Mouse (Mus musculus) limb, embryonic 12.5 days (tissue): ENCODE results near the gene Arhgef19. TPM values are rescaled to one million over a fixed set of nuclear protein-coding genes. Genes with fewer than 3 reads are reported as not detected.

Experiments
- ATAC-seq: fragments of 200-750 bp; cut with Nextera tagmentation; 2 replicates; pipeline ENCODE4 v1.8.0; 2017; ENCODE audit warnings: low read depth, moderate TSS enrichment; ENCODE audit not compliant: insufficient number of reproducible peaks, insufficient read depth, low FRiP score, low TSS enrichment
- H3K27ac ChIP-seq: fragments of 300-500 bp; sonication (generic); 2 replicates; pipeline ENCODE4 v1.5.1; 2016; ENCODE audit warnings: mild to moderate bottlenecking, moderate library complexity
- H3K27me3 ChIP-seq: fragments of 300-500 bp; sonication (generic); 2 replicates; pipeline ENCODE4 v1.6.1; 2016; ENCODE audit warnings: mild to moderate bottlenecking, moderate library complexity
- H3K36me3 ChIP-seq: fragments of 300-500 bp; sonication (generic); 2 replicates; pipeline ENCODE4 v1.6.1; 2016; ENCODE audit warnings: mild to moderate bottlenecking, moderate library complexity
- H3K4me1 ChIP-seq: fragments of 300-500 bp; sonication (generic); replicated peaks from 2 replicates; pipeline ENCODE4 v1.6.1; 2016
- H3K4me2 ChIP-seq: fragments of 300-500 bp; sonication (generic); 2 replicates; pipeline ENCODE4 v1.6.1; 2016; ENCODE audit warnings: mild to moderate bottlenecking, moderate library complexity
- H3K4me3 ChIP-seq: fragments of 300-500 bp; sonication (generic); replicated peaks from 2 replicates; pipeline ENCODE4 v1.5.1; 2016; ENCODE audit warnings: mild to moderate bottlenecking
- H3K9ac ChIP-seq: fragments of 300-500 bp; sonication (generic); replicated peaks from 2 replicates; pipeline ENCODE4 v1.6.1; 2016; ENCODE audit warnings: mild to moderate bottlenecking, moderate library complexity
- H3K9me3 ChIP-seq: fragments of 300-500 bp; sonication (generic); 2 replicates; pipeline ENCODE4 v1.6.1; 2016; ENCODE audit warnings: mild to moderate bottlenecking, moderate library complexity
- WGBS: fragments of 180-500 bp; shearing (Covaris S2); methylation state at CpG from one replicate; pipeline ENCODE4 v1.1.7; 2016; 5-methylcytosine and 5-hydroxymethylcytosine counted together
- polyA plus RNA-seq: library from polyadenylated mRNA; unstranded; fragments of >200 nt; fragmentation: Nextera tagmentation; extraction: Ambion mirVana; gene quantifications from 2 replicates; pipeline ENCODE4 v1.2.1, GENCODE M21; 2016

Gene Arhgef19
- polyA plus RNA-seq, 1 experiment from 2014 or later: 9.1 TPM

DNA sequence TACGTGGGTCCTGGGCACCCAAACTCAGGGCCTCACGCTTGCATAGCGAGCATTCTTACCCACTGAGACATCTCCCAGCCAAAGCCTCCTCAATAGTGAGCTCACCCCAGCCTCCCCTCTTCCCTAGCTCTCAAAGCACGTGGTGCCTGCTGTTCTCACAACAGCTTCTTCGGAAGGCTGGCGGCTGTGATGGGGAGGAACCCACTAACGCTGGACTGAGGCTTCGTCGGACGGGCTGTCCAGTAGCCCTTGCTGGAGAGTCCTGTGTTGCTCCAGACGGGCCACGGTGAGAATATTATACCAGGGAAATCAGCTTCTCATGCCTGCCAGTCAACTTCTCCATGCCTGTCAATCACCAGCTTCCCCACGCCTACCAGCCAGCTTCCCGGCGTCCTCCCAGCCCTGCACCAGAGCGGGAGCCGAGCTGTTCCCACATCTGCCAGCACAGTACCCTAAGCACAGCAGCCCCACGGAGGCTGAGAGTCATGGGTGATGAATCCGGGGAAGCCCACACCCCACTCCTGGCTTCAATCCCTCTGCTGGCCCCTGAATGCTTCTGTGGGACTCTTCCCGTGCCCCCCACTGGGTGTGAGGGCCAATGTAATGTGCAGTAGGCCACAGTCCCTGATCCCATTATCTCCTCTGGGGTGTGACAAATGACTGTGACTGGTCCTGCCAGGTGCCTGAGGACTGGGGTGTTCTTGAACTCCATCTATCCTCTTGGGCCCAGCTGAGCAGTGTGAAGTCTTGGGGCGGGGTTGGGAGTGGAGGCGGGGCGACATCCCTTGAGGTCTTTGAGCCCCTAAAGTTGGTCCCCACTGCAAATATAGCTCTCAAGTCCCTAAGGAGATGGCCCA, 35.4 kb downstream of the Arhgef19 start:
- no peaks in the 10 kb centered on the region for H3K9me3 ChIP-seq
- WGBS: 48% methylated on average over 23 of the region's 23 CpGs
- H3K36me3 ChIP-seq: no peaks in the 10 kb centered on the region
- no peak for ATAC-seq
- peaks cover 14% of the 10 kb centered on the region for H3K4me1 ChIP-seq
- H3K27ac ChIP-seq: no peak overlapping the region
- peaks cover 25% of the 10 kb centered on the region; the same call in 1 of the 2 replicates for H3K27me3 ChIP-seq
- H3K4me2 ChIP-seq: no peak overlapping the region
- H3K4me3 ChIP-seq: no peak overlapping the region
- no peak overlapping the region for H3K9ac ChIP-seq

DNA sequence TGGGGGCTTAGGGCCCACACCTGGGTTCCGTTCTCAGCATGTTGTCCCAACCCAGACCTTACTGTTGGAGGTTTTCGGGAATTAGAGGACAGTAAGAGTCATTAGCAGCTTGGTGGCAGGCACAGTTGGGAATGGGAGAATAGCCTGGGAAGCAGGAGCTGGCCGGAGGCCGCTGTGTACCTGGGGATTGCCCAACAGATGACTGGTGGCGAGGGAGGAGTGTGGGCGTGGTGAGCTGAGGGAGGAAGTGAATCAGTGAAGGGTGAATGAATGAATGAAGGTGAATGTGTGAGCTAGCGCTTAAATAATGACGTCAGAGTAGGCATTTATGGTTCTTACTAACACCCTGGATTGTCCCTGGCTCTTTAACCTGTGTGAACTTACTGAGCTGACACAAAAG, 37.9 kb downstream of the Arhgef19 start:
- no peak overlapping the region for H3K4me2 ChIP-seq
- H3K4me1 ChIP-seq: peaks cover 26% of the 10 kb centered on the region
- no peak overlapping the region for H3K4me3 ChIP-seq
- no peak overlapping the region for H3K27ac ChIP-seq
- no peak for ATAC-seq
- no peak overlapping the region for H3K9ac ChIP-seq
- H3K9me3 ChIP-seq: no peaks in the 10 kb centered on the region
- H3K27me3 ChIP-seq: peaks cover 15% of the 10 kb centered on the region; the same call in 1 of the 2 replicates
- WGBS: 67% methylated on average over 8 of the region's 8 CpGs
- H3K36me3 ChIP-seq: no peaks in the 10 kb centered on the region

DNA sequence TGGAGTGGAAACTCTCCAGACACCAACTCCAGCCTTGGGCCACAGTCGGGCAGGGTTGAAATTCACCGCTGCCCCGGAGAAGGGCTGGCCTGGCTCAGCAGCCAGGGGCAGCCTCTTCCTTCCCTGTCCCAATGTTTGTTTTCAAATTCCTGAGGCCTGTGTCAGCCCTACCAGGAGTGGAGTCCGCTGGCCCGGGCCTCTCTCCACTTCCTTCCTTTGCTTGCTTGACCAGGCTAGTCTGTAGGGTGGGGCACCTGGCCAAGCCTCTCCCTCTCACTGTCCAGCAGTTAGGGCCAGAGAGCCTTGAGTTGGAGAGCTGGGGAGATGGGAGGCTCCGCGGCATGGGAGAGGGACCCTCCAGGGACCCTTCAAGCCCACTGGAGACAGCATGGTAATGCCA, 38.9 kb downstream of the Arhgef19 start:
- H3K36me3 ChIP-seq: no peaks in the 10 kb centered on the region
- ATAC-seq: no peak
- 62% methylated on average over 7 of the region's 7 CpGs for WGBS
- H3K27me3 ChIP-seq: 0 out of 2 replicates have a peak, but pooled peaks cover 7% of the 10 kb centered on the region
- H3K4me1 ChIP-seq: peaks cover 26% of the 10 kb centered on the region
- no peak overlapping the region for H3K4me3 ChIP-seq
- H3K4me2 ChIP-seq: no peak overlapping the region
- H3K9me3 ChIP-seq: no peaks in the 10 kb centered on the region
- no peak overlapping the region; the same call in 1 of the 2 replicates for H3K9ac ChIP-seq
- H3K27ac ChIP-seq: peak overlapping the region; percentile 59

DNA sequence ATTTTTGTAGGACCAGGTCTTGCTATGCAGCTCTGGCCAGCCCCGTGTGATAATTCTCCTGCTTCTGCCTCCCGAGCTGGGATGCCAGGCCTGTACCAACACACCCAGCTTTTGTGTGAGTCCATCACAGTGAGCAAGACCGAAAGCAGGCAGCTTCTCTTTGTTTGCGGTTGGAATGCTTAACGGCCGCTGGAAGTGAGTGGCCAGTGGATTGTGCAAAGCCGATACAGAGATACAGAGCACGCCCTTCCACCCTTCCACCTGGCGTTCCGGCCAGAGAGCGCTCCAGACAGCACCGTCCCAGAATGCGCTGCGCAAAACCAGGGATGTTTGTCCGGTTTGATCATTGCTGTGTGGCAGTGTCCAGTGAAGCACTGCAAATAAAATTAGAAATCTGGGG, 40.0 kb downstream of the Arhgef19 start:
- Histone ChIP-seq H3K4me1 (peaks cover 28% of the 10 kb centered on the region), H3K27me3 (0 out of 2 replicates have a peak, but pooled peaks cover 11% of the 10 kb centered on the region), H3K27ac (no peak overlapping the region), H3K36me3 (no peaks in the 10 kb centered on the region), H3K4me2 (no peak overlapping the region), H3K9me3 (no peaks in the 10 kb centered on the region), H3K9ac (no peak overlapping the region), H3K4me3 (no peak overlapping the region)
- no peak for ATAC-seq
- 81% methylated on average over 15 of the region's 15 CpGs for WGBS

DNA sequence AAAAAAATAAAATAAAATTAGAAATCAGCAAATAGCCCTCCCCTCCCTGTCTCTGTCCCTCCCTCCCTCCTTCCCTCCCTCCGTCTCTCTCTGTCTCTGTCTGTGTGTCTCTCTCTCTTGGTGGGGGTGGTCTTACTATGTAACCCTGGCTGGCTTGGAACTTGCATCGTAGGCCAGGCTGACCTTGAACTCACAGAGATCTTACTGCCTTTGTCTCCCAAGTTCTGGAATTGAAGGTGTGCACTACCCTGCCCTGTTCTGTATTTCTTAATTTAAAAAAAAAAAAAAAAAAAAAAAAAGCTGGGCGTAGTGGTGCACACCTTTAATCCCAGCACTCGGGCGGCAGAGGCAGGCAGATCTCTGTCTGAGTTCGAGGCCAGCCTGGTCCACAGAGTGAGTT, 40.5 kb downstream of the Arhgef19 start:
- no peaks in the 10 kb centered on the region for H3K9me3 ChIP-seq
- WGBS: 92% methylated on average over 6 of the region's 6 CpGs
- H3K4me2 ChIP-seq: no peak overlapping the region
- H3K4me3 ChIP-seq: no peak overlapping the region
- no peak for ATAC-seq
- H3K36me3 ChIP-seq: no peaks in the 10 kb centered on the region
- H3K27ac ChIP-seq: no peak overlapping the region
- H3K9ac ChIP-seq: no peak overlapping the region
- H3K4me1 ChIP-seq: peaks cover 28% of the 10 kb centered on the region
- H3K27me3 ChIP-seq: 0 out of 2 replicates have a peak, but pooled peaks cover 10% of the 10 kb centered on the region

DNA sequence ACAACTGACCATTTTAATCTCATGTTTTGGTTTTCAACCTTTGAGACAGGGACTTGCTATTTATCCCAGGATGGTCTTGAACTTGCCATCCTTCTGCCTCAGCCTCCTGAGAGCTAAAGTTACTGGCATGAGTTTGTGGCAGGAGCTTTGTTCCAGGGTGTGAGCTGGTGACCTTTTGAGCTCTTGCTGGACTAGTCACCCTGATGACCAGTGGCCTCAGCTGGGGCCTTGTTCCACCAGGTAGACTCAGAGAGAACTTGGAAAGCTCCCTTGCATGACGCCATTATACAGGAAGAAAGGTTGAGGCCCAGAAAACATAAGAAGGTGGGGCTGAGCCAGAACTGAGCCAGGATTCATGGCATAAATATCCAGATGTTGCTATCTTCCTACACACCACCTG, 41.2 kb downstream of the Arhgef19 start:
- ATAC-seq: no peak
- Histone ChIP-seq H3K4me1 (peaks cover 28% of the 10 kb centered on the region), H3K36me3 (no peaks in the 10 kb centered on the region), H3K27ac (no peak overlapping the region), H3K9me3 (no peaks in the 10 kb centered on the region), H3K27me3 (peaks cover 12% of the 10 kb centered on the region), H3K9ac (no peak overlapping the region), H3K4me3 (no peak overlapping the region), H3K4me2 (no peak overlapping the region)
- WGBS: 86% methylated on average over 1 of the region's 1 CpGs

DNA sequence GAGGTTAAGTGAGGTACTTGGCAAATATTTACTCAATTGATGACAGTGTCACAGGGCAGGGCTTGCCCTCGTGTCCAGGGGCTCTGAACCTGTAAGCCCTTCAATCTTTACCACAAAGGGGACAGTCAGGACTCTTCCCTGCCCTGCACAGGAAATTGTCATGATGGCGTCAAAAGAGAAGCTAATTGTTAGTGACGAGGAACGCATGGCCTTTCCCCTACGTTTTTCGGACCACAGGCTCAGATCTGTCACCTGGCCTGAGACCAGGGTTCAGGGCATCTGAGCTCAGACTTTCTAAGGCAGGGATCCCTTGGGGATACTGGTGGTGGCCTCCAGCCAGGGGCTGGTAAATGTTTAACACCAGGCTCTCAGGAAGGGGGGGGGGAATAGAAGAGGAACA, 41.9 kb downstream of the Arhgef19 start:
- 23% methylated on average over 6 of the region's 6 CpGs for WGBS
- Histone ChIP-seq H3K36me3 (no peaks in the 10 kb centered on the region), H3K27me3 (peaks cover 17% of the 10 kb centered on the region), H3K4me1 (peaks cover 28% of the 10 kb centered on the region), H3K27ac (no peak overlapping the region), H3K9me3 (no peaks in the 10 kb centered on the region), H3K9ac (no peak overlapping the region), H3K4me2 (no peak overlapping the region), H3K4me3 (no peak overlapping the region)
- no peak for ATAC-seq

DNA sequence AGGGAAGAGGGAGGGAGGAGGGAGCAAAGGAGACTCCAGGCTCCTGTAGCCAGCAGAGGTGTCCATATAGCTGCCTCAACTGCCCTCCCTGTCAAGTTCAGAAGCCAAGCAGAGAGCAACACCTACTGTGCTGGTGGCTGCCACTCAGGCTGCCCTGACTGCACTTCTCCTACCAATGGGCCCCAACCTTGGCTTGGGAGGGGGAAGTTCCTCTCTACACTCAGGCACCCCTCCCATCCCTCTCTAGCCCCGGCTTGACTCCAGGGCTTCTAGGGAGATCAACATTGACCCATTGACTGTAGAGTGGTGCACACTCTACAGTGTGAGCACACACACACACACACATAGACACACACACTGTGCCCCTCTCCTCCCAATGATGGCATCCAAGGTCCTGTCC, 42.3 kb downstream of the Arhgef19 start:
- H3K9ac ChIP-seq: no peak overlapping the region
- H3K4me3 ChIP-seq: no peak overlapping the region
- H3K27ac ChIP-seq: no peak overlapping the region
- no peaks in the 10 kb centered on the region for H3K36me3 ChIP-seq
- no peaks in the 10 kb centered on the region for H3K9me3 ChIP-seq
- peaks cover 19% of the 10 kb centered on the region for H3K27me3 ChIP-seq
- H3K4me1 ChIP-seq: peaks cover 30% of the 10 kb centered on the region
- H3K4me2 ChIP-seq: no peak overlapping the region
- 58% methylated on average over 1 of the region's 1 CpGs for WGBS
- ATAC-seq: 0 out of 2 replicates have a peak, but pooled peaks have one; percentile 26

DNA sequence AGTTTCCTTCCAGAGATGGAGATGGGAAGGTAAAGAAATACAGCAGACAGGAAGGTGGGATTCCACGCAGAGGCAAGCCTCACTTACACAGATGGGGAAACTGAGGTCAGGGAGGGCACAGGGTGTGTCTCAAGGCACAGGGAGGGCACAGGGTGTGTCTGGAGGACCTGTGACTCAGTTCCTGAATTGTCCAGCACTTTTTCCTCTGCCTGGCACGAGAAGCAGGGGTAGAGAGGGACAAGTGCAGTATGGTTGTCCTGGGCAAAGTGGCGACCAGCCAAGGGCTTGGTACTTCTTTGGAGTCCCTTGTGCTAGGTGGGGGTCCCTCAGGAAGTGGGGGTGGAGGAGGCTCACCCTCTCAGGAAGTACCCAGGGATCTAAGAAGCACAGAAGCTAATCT, 42.8 kb downstream of the Arhgef19 start:
- WGBS: 70% methylated on average over 3 of the region's 3 CpGs
- Histone ChIP-seq H3K9ac (no peak overlapping the region), H3K36me3 (no peaks in the 10 kb centered on the region), H3K9me3 (no peaks in the 10 kb centered on the region), H3K4me1 (peaks cover 35% of the 10 kb centered on the region), H3K27me3 (peaks cover 24% of the 10 kb centered on the region), H3K4me3 (no peak overlapping the region), H3K4me2 (no peak overlapping the region), H3K27ac (no peak overlapping the region)
- ATAC-seq: no peak

DNA sequence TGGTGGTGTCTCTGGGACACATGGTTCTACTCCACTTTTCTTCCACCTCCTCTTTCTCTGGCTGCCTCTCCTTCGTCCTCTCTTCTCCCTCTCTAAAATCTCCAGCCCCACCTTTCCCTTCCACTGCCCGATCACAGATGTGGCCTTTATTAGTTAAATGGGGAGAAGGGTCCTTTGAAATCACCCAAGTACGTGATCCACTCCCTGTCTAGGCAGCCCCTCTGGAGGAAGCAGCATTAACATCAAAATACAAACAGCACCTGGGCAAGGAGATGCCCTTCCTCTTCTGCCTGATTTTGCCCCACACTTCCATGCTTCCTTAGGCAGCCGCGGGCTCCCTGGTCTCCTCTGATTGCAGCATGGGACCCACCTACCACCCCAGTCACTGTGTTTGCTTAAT, 43.3 kb downstream of the Arhgef19 start:
- no peak overlapping the region for H3K9ac ChIP-seq
- H3K27me3 ChIP-seq: peaks cover 30% of the 10 kb centered on the region
- H3K4me3 ChIP-seq: no peak overlapping the region
- peaks cover 40% of the 10 kb centered on the region for H3K4me1 ChIP-seq
- H3K4me2 ChIP-seq: no peak overlapping the region
- H3K36me3 ChIP-seq: no peaks in the 10 kb centered on the region
- H3K27ac ChIP-seq: no peak overlapping the region
- 42% methylated on average over 5 of the region's 5 CpGs for WGBS
- no peak for ATAC-seq
- no peaks in the 10 kb centered on the region for H3K9me3 ChIP-seq

DNA sequence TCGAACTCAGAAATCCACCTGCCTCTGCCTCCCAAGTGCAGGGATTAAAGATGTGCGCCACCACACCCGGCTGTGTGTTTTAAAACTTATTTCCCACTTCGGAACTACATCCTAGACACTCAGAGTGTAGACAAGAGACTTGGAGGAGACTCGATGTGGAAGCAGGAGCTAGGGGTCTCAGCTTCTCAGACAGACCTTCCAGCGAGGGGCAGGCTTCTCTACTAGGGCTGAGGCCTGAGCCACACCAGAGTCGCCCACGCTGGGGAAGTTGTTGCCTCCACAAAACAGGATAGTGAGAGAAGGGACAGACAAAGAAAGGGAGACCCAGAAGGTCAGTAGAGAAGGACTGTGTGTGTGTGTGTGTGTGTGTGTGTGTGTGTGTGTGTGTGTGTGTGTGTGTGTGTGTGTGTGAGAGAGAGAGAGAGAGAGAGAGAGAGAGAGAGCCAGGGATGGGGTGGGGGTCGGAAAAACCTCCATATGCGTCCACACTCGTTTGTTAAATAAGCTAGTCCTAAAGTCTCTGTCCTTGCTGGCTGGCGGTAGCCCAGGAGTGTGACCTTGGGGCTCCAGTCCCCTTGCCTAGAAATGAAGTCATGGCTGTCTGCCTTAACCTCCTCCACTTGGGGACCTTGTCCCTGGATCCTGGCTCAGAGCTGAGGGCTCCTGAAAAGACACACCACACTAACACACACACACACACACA, 44.0 kb downstream of the Arhgef19 start:
- Histone ChIP-seq H3K4me2 (no peak overlapping the region), H3K27me3 (peaks cover 37% of the 10 kb centered on the region), H3K9me3 (no peaks in the 10 kb centered on the region), H3K4me3 (no peak overlapping the region), H3K4me1 (peaks cover 44% of the 10 kb centered on the region), H3K36me3 (no peaks in the 10 kb centered on the region), H3K9ac (0 out of 2 replicates have a peak overlapping the region, but pooled peaks have one; percentile 23), H3K27ac (no peak overlapping the region)
- no peak for ATAC-seq
- whole genome bisulfite sequencing: 58% methylated on average over 11 of the region's 12 CpGs
